Mouse (Mus musculus) heart, postnatal 0 days (tissue): ENCODE data around the gene Nos3.

ENCODE experiments used
- CTCF ChIP-seq: IDR thresholded peaks from 2 replicates; pipeline ENCODE4 v1.5.1; 2016; ENCODE audit warnings: antibody characterized with exemption, control low read depth, low read depth
- EP300 ChIP-seq: IDR thresholded peaks from 2 replicates; pipeline ENCODE4 v1.6.1; 2016; ENCODE audit warnings: antibody characterized with exemption, low read depth

GRCm38 (mm10) chr5:24380499-24380898 is 15.9 kb downstream of the Nos3 start:
- TF ChIP-seq CTCF, result no peak
- no peak for TF ChIP-seq EP300
